Mouse (Mus musculus) ovary, postnatal 36 days (tissue): ENCODE measurements around the gene Angptl4.
"Not testable (repeated sequence)": the region's sequence is repeated elsewhere in the genome, so short reads cannot be mapped to it uniquely, and the experiment has no call there.

Source experiments
- DNase-seq: peaks from one replicate; pipeline ENCODE4 v3.0.0; 2022; ENCODE audit warnings: low spot score, mixed read lengths

Angptl4 gene

GRCm38 (mm10) chr17:33781124-33781977 is at the start of gene Angptl4:
Angptl4 (minus strand) TSS chr17:33781830.
- DNase-seq: peak; percentile 82

- DNase-seq: no peak
Measured at GRCm38 (mm10) chr17:33829561-33829960, 47.9 kb upstream of the Angptl4 start.

- peak; percentile 63 for DNase-seq
Measured at GRCm38 (mm10) chr17:33828892-33829291, 47.3 kb upstream of the Angptl4 start.

- DNase-seq: peak; percentile 57
Measured at GRCm38 (mm10) chr17:33826850-33827249, 45.2 kb upstream of the Angptl4 start.

- DNase-seq: no peak
Measured at GRCm38 (mm10) chr17:33825462-33825861, 43.8 kb upstream of the Angptl4 start.

- not testable (repeated sequence) for DNase-seq
Measured at GRCm38 (mm10) chr17:33824997-33825330, 43.3 kb upstream of the Angptl4 start.

- DNase-seq: peak; percentile 98
Measured at GRCm38 (mm10) chr17:33824084-33824996, 42.7 kb upstream of the Angptl4 start, which contains the start of the genes Rps28 and Ndufa7. Rps28 (minus strand) TSS chr17:33824562. Ndufa7 (plus strand) TSS chr17:33824572.

- not testable (repeated sequence) for DNase-seq
Measured at GRCm38 (mm10) chr17:33823171-33823570, 41.5 kb upstream of the Angptl4 start.

- no peak for DNase-seq
Measured at GRCm38 (mm10) chr17:33822436-33822959, 40.9 kb upstream of the Angptl4 start.

- no peak for DNase-seq
Measured at GRCm38 (mm10) chr17:33817969-33818643, 36.5 kb upstream of the Angptl4 start.

- DNase-seq: peak; percentile 91
Measured at GRCm38 (mm10) chr17:33817184-33817968, 35.7 kb upstream of the Angptl4 start.

- DNase-seq: no peak
Measured at GRCm38 (mm10) chr17:33816612-33817011, 35.0 kb upstream of the Angptl4 start.

GRCm38 (mm10) chr17:33815399-33815798 is 33.8 kb upstream of the Angptl4 start:
- DNase-seq: no peak

GRCm38 (mm10) chr17:33812990-33813389 is 31.4 kb upstream of the Angptl4 start:
- DNase-seq: no peak

GRCm38 (mm10) chr17:33812475-33812874 is 30.8 kb upstream of the Angptl4 start:
- DNase-seq: no peak

GRCm38 (mm10) chr17:33811142-33811516 is 29.5 kb upstream of the Angptl4 start:
- no peak for DNase-seq

GRCm38 (mm10) chr17:33810334-33811141 is 28.9 kb upstream of the Angptl4 start, which contains the start of gene Kank3:
Kank3 (plus strand) TSS chr17:33810519.
- peak; percentile 86 for DNase-seq

GRCm38 (mm10) chr17:33808192-33808591 is 26.6 kb upstream of the Angptl4 start:
- DNase-seq: no peak

GRCm38 (mm10) chr17:33807181-33807888 is 25.7 kb upstream of the Angptl4 start:
- no peak for DNase-seq
